Mouse (Mus musculus): ENCODE data around the gene A630095N17Rik. TPM values are rescaled to one million over a fixed set of nuclear protein-coding genes. Genes with fewer than 3 reads are reported as not detected.

The A630095N17Rik gene
- polyA plus RNA-seq, 1 experiment from 2014 or later = not detected

- no peak overlapping the region for H3K4me3 ChIP-seq
- H3K36me3 ChIP-seq (replicated peaks) = no peaks in the 10 kb centered on the region
- H3K27ac ChIP-seq (replicated peaks) = no peak overlapping the region
- H3K4me1 ChIP-seq = peaks cover 28% of the 10 kb centered on the region
- H3K27me3 ChIP-seq (replicated peaks; ENCODE audit: low read depth, poor library complexity, severe bottlenecking) = peaks cover 19% of the 10 kb centered on the region
- WGBS = 68% methylated on average over 13 of the region's 13 CpGs
- H3K9me3 ChIP-seq = no peaks in the 10 kb centered on the region
- DNase-seq (ENCODE audit: low spot score) = no peak
Observed at GRCm38 (mm10) chr1:75252308-75252707, 20.4 kb upstream of the A630095N17Rik start.

- peak overlapping the region; percentile 37 for H3K4me3 ChIP-seq
Observed at GRCm38 (mm10) chr1:75251112-75251970, 19.4 kb upstream of the A630095N17Rik start.

GRCm38 (mm10) chr1:75250498-75250897 lies 18.6 kb upstream of the A630095N17Rik start:
- no peaks in the 10 kb centered on the region for H3K36me3 ChIP-seq (replicated peaks)
- no peak overlapping the region for H3K27ac ChIP-seq (replicated peaks)
- H3K9me3 ChIP-seq = no peaks in the 10 kb centered on the region
- peaks cover 19% of the 10 kb centered on the region for H3K27me3 ChIP-seq (replicated peaks; ENCODE audit: low read depth, poor library complexity, severe bottlenecking)
- H3K4me3 ChIP-seq = no peak overlapping the region
- 53% methylated on average over 3 of the region's 3 CpGs for WGBS
- H3K4me1 ChIP-seq = peaks cover 32% of the 10 kb centered on the region
- DNase-seq (ENCODE audit: low spot score) = no peak

More at GRCm38 (mm10) chr1:75251112-75251970, 19.4 kb upstream of the A630095N17Rik start:
- peaks cover 32% of the 10 kb centered on the region for H3K4me1 ChIP-seq
- peak; percentile 86 for DNase-seq (ENCODE audit: low spot score)
- WGBS = 7% methylated on average over 22 of the region's 22 CpGs
- H3K9me3 ChIP-seq = no peaks in the 10 kb centered on the region
- H3K27ac ChIP-seq (replicated peaks) = no peak overlapping the region
- peaks cover 19% of the 10 kb centered on the region for H3K27me3 ChIP-seq (replicated peaks; ENCODE audit: low read depth, poor library complexity, severe bottlenecking)
- no peaks in the 10 kb centered on the region for H3K36me3 ChIP-seq (replicated peaks)

- WGBS = 53% methylated on average over 9 of the region's 9 CpGs
- H3K36me3 ChIP-seq (replicated peaks) = peaks cover 14% of the 10 kb centered on the region
- H3K4me1 ChIP-seq = peaks cover 35% of the 10 kb centered on the region
- peaks cover 17% of the 10 kb centered on the region for H3K27me3 ChIP-seq (replicated peaks; ENCODE audit: low read depth, poor library complexity, severe bottlenecking)
- no peak overlapping the region; the same call in 1 of the 2 replicates for H3K27ac ChIP-seq (replicated peaks)
- no peak overlapping the region for H3K4me3 ChIP-seq
- no peaks in the 10 kb centered on the region for H3K9me3 ChIP-seq
- no peak for DNase-seq (ENCODE audit: low spot score)
Observed at GRCm38 (mm10) chr1:75248041-75248772, 16.3 kb upstream of the A630095N17Rik start.

- peaks cover 35% of the 10 kb centered on the region for H3K4me1 ChIP-seq
- WGBS = 79% methylated on average over 16 of the region's 16 CpGs
- peaks cover 8% of the 10 kb centered on the region for H3K27me3 ChIP-seq (replicated peaks; ENCODE audit: low read depth, poor library complexity, severe bottlenecking)
- H3K9me3 ChIP-seq = no peaks in the 10 kb centered on the region
- H3K4me3 ChIP-seq = no peak overlapping the region
- peaks cover 19% of the 10 kb centered on the region for H3K36me3 ChIP-seq (replicated peaks)
- DNase-seq (ENCODE audit: low spot score) = no peak
- H3K27ac ChIP-seq (replicated peaks) = peak overlapping the region; percentile 44; the same call in 1 of the 2 replicates
Observed at GRCm38 (mm10) chr1:75247071-75247930, 15.4 kb upstream of the A630095N17Rik start.

GRCm38 (mm10) chr1:75244836-75245235 lies 12.9 kb upstream of the A630095N17Rik start:
- peak; percentile 36 for DNase-seq (ENCODE audit: low spot score)
- 19% methylated on average over 4 of the region's 4 CpGs for WGBS
- H3K4me3 ChIP-seq = no peak overlapping the region
- no peaks in the 10 kb centered on the region for H3K27me3 ChIP-seq (replicated peaks; ENCODE audit: low read depth, poor library complexity, severe bottlenecking)
- no peak overlapping the region for H3K27ac ChIP-seq (replicated peaks)
- H3K4me1 ChIP-seq = peaks cover 21% of the 10 kb centered on the region
- no peaks in the 10 kb centered on the region for H3K9me3 ChIP-seq
- peaks cover 31% of the 10 kb centered on the region for H3K36me3 ChIP-seq (replicated peaks)

- Histone ChIP-seq H3K4me3 (no peak overlapping the region), H3K36me3 (replicated peaks) (peaks cover 37% of the 10 kb centered on the region), H3K27ac (replicated peaks) (no peak overlapping the region), H3K4me1 (peaks cover 21% of the 10 kb centered on the region), H3K27me3 (replicated peaks; ENCODE audit: low read depth, poor library complexity, severe bottlenecking) (no peaks in the 10 kb centered on the region), H3K9me3 (no peaks in the 10 kb centered on the region)
- 86% methylated on average over 12 of the region's 12 CpGs for WGBS
- no peak for DNase-seq (ENCODE audit: low spot score)
Observed at GRCm38 (mm10) chr1:75244175-75244826, 12.4 kb upstream of the A630095N17Rik start.

- H3K9me3 ChIP-seq = no peaks in the 10 kb centered on the region
- DNase-seq (ENCODE audit: low spot score) = no peak
- peaks cover 37% of the 10 kb centered on the region for H3K36me3 ChIP-seq (replicated peaks)
- no peak overlapping the region for H3K4me3 ChIP-seq
- H3K4me1 ChIP-seq = peaks cover 18% of the 10 kb centered on the region
- H3K27me3 ChIP-seq (replicated peaks; ENCODE audit: low read depth, poor library complexity, severe bottlenecking) = no peaks in the 10 kb centered on the region
- no peak overlapping the region for H3K27ac ChIP-seq (replicated peaks)
- WGBS = 91% methylated on average over 14 of the region's 14 CpGs
Observed at GRCm38 (mm10) chr1:75243411-75243810, 11.5 kb upstream of the A630095N17Rik start.

GRCm38 (mm10) chr1:75239591-75239990 lies 7.7 kb upstream of the A630095N17Rik start:
- H3K9me3 ChIP-seq = no peaks in the 10 kb centered on the region
- H3K27ac ChIP-seq (replicated peaks) = no peak overlapping the region
- H3K4me3 ChIP-seq = no peak overlapping the region
- DNase-seq (ENCODE audit: low spot score) = no peak
- 86% methylated on average over 10 of the region's 10 CpGs for WGBS
- H3K27me3 ChIP-seq (replicated peaks; ENCODE audit: low read depth, poor library complexity, severe bottlenecking) = peaks cover 7% of the 10 kb centered on the region; the same call in 1 of the 2 replicates
- peaks cover 37% of the 10 kb centered on the region for H3K36me3 ChIP-seq (replicated peaks)
- peaks cover 20% of the 10 kb centered on the region for H3K4me1 ChIP-seq

GRCm38 (mm10) chr1:75236117-75237050 lies 4.5 kb upstream of the A630095N17Rik start, which contains the start of gene Dnajb2:
Gene Dnajb2 (plus strand): TSS chr1:75236406.
- peak; percentile 90 for DNase-seq (ENCODE audit: low spot score)
- under 1% methylated on average over 64 of the region's 64 CpGs for WGBS
- no peaks in the 10 kb centered on the region for H3K9me3 ChIP-seq

GRCm38 (mm10) chr1:75234606-75235005 lies 2.7 kb upstream of the A630095N17Rik start:
- H3K4me1 ChIP-seq = peaks cover 20% of the 10 kb centered on the region
- 3% methylated on average over 8 of the region's 8 CpGs for WGBS

More at GRCm38 (mm10) chr1:75236117-75237050, 4.5 kb upstream of the A630095N17Rik start, which contains the start of gene Dnajb2:
- peaks cover 16% of the 10 kb centered on the region for H3K36me3 ChIP-seq (replicated peaks)
- H3K4me3 ChIP-seq = peak within 1 kb of the TSS; percentile 73
- peak within 1 kb of the TSS; percentile 87 for H3K27ac ChIP-seq (replicated peaks)
- peaks cover 12% of the 10 kb centered on the region; the same call in 1 of the 2 replicates for H3K27me3 ChIP-seq (replicated peaks; ENCODE audit: low read depth, poor library complexity, severe bottlenecking)
- peaks cover 20% of the 10 kb centered on the region for H3K4me1 ChIP-seq

More at GRCm38 (mm10) chr1:75234606-75235005, 2.7 kb upstream of the A630095N17Rik start:
- Histone ChIP-seq H3K36me3 (replicated peaks) (peaks cover 3% of the 10 kb centered on the region), H3K27me3 (replicated peaks; ENCODE audit: low read depth, poor library complexity, severe bottlenecking) (peaks cover 12% of the 10 kb centered on the region; the same call in 1 of the 2 replicates), H3K4me3 (no peak overlapping the region), H3K27ac (replicated peaks) (no peak overlapping the region), H3K9me3 (no peaks in the 10 kb centered on the region)
- peak; percentile 63 for DNase-seq (ENCODE audit: low spot score)
